Mouse (Mus musculus): ENCODE results near the gene Sez6. TPM values are rescaled to one million over a fixed set of nuclear protein-coding genes. Genes with fewer than 3 reads are reported as not detected.

Sez6 gene
- total RNA-seq, 2 experiments from 2014 or later, result 127 to 157 TPM

GRCm38 (mm10) chr11:77894967-77895366, 35.6 kb upstream of the Sez6 start:
- Histone ChIP-seq H3K4me3 (no peak overlapping the region), H3K27ac (no peak overlapping the region)
- no peak for DNase-seq (ENCODE audit: extremely low spot score in 1 of 2, low spot score in 2 of 2)
- intact Hi-C loops (cut with DNase I), result loop anchor here (5.0 kb wide), 1 partner anchor 37 kb away; the partner anchor contains the start of gene Sez6
- TF ChIP-seq CTCF (IDR thresholded peaks at IDR 0.05), result no peak

- intact Hi-C loops (cut with DNase I), result loop anchor here (5.0 kb wide), 1 partner anchor 36 kb away; the partner anchor contains the start of gene Sez6
- no peak for DNase-seq (ENCODE audit: extremely low spot score in 1 of 2, low spot score in 2 of 2)
- Histone ChIP-seq H3K27ac (no peak overlapping the region), H3K4me3 (no peak overlapping the region)
- no peak; the same call in 1 of the 2 replicates for TF ChIP-seq CTCF (IDR thresholded peaks at IDR 0.05)
Measured at GRCm38 (mm10) chr11:77896011-77896410, 34.6 kb upstream of the Sez6 start.

- no peak for TF ChIP-seq CTCF (IDR thresholded peaks at IDR 0.05)
- Histone ChIP-seq H3K27ac (peak overlapping the region; percentile 66), H3K4me3 (peak overlapping the region; percentile 42)
- DNase-seq (ENCODE audit: extremely low spot score in 1 of 2, low spot score in 2 of 2), result no peak
- intact Hi-C loops (cut with DNase I), result loop anchor here (5.0 kb wide), 1 partner anchor 36 kb away; the partner anchor contains the start of gene Sez6
Measured at GRCm38 (mm10) chr11:77896480-77896819, 34.1 kb upstream of the Sez6 start.

- peak overlapping the region; percentile 66 for H3K27ac ChIP-seq
- intact Hi-C loops (cut with DNase I), result loop anchor here (5.0 kb wide), 1 partner anchor 35 kb away; the partner anchor contains the start of gene Sez6
- peak overlapping the region; percentile 42 for H3K4me3 ChIP-seq
- peak in 1 of 2 experiments; percentile 36 for DNase-seq (ENCODE audit: extremely low spot score in 1 of 2, low spot score in 2 of 2)
- no peak for TF ChIP-seq CTCF (IDR thresholded peaks at IDR 0.05)
Measured at GRCm38 (mm10) chr11:77896820-77897805, 33.5 kb upstream of the Sez6 start.

- no peak overlapping the region for H3K4me3 ChIP-seq
- no peak for DNase-seq (ENCODE audit: extremely low spot score in 1 of 2, low spot score in 2 of 2)
- TF ChIP-seq CTCF (IDR thresholded peaks at IDR 0.05), result no peak
- no peak overlapping the region for H3K27ac ChIP-seq
- intact Hi-C loops (cut with DNase I), result no loop called here
Measured at GRCm38 (mm10) chr11:77900187-77900586, 30.4 kb upstream of the Sez6 start.

GRCm38 (mm10) chr11:77900696-77901095, 29.9 kb upstream of the Sez6 start:
- intact Hi-C loops (cut with DNase I), result no loop called here
- DNase-seq (ENCODE audit: extremely low spot score in 1 of 2, low spot score in 2 of 2), result no peak
- H3K4me3 ChIP-seq, result no peak overlapping the region
- TF ChIP-seq CTCF (IDR thresholded peaks at IDR 0.05), result no peak
- H3K27ac ChIP-seq, result no peak overlapping the region; the same call in 1 of the 2 replicates

GRCm38 (mm10) chr11:77901366-77901765, 29.2 kb upstream of the Sez6 start:
- Histone ChIP-seq H3K27ac (peak overlapping the region; percentile 16; the same call in 1 of the 2 replicates), H3K4me3 (no peak overlapping the region)
- intact Hi-C loops (cut with DNase I), result no loop called here
- no peak for DNase-seq (ENCODE audit: extremely low spot score in 1 of 2, low spot score in 2 of 2)
- TF ChIP-seq CTCF (IDR thresholded peaks at IDR 0.05), result no peak

GRCm38 (mm10) chr11:77901775-77902355, 28.7 kb upstream of the Sez6 start:
- Histone ChIP-seq H3K4me3 (no peak overlapping the region), H3K27ac (no peak overlapping the region; the same call in 1 of the 2 replicates)
- DNase-seq (ENCODE audit: extremely low spot score in 1 of 2, low spot score in 2 of 2), result no peak
- intact Hi-C loops (cut with DNase I), result no loop called here
- no peak for TF ChIP-seq CTCF (IDR thresholded peaks at IDR 0.05)

- intact Hi-C loops (cut with DNase I), result no loop called here
- DNase-seq (ENCODE audit: extremely low spot score in 1 of 2, low spot score in 2 of 2), result no peak
Measured at GRCm38 (mm10) chr11:77903761-77904160, 26.8 kb upstream of the Sez6 start.

GRCm38 (mm10) chr11:77904707-77905106, 25.9 kb upstream of the Sez6 start:
- H3K4me3 ChIP-seq, result no peak overlapping the region
- intact Hi-C loops (cut with DNase I), result no loop called here
- no peak for DNase-seq (ENCODE audit: extremely low spot score in 1 of 2, low spot score in 2 of 2)
- H3K27ac ChIP-seq, result no peak overlapping the region
- TF ChIP-seq CTCF (IDR thresholded peaks at IDR 0.05), result no peak

More at GRCm38 (mm10) chr11:77903761-77904160, 26.8 kb upstream of the Sez6 start:
- no peak overlapping the region for H3K27ac ChIP-seq
- no peak overlapping the region for H3K4me3 ChIP-seq
- TF ChIP-seq CTCF (IDR thresholded peaks at IDR 0.05), result no peak

GRCm38 (mm10) chr11:77906097-77906687, 24.4 kb upstream of the Sez6 start:
- no peak overlapping the region for H3K27ac ChIP-seq
- TF ChIP-seq CTCF (IDR thresholded peaks at IDR 0.05), result no peak
- H3K4me3 ChIP-seq, result no peak overlapping the region

GRCm38 (mm10) chr11:77906747-77907174, 23.8 kb upstream of the Sez6 start:
- TF ChIP-seq CTCF (IDR thresholded peaks at IDR 0.05), result no peak
- H3K4me3 ChIP-seq, result no peak overlapping the region
- H3K27ac ChIP-seq, result no peak overlapping the region
- DNase-seq (ENCODE audit: extremely low spot score in 1 of 2, low spot score in 2 of 2), result no peak
- intact Hi-C loops (cut with DNase I), result no loop called here

More at GRCm38 (mm10) chr11:77906097-77906687, 24.4 kb upstream of the Sez6 start:
- intact Hi-C loops (cut with DNase I), result no loop called here
- DNase-seq (ENCODE audit: extremely low spot score in 1 of 2, low spot score in 2 of 2), result no peak
